Mouse (Mus musculus): ENCODE measurements at regions not wholly inside any gene's neighbourhood (a gene's known extent, or its start where the extent isn't known, plus 50 kb on each side); places are given as distances from the start of the nearest gene placed in this dataset.

DNA sequence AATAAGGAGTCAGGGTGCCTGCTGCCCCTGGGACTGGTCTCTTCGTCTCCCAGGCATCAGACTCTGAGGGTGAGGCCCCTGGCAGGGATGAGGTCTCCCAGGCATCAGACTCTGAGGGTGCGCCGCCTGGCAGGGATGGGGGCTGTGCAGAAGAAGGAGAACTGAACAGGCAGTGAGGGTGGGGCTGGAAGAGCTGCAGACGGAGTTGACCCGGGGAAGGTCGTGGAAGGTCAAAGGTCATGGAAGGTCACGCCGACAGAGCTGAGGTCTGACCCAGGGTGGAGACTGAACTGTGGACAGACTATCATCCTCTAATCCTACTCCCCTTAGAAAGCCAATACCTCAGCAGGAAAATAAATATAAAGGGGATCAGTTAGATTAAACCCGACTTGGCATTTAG lies 50.6 kb upstream of the Grik3 start:
- Histone ChIP-seq H3K9me3 (no peaks in the 10 kb centered on the region), H3K27ac (no peak overlapping the region), H3K4me1 (no peaks in the 10 kb centered on the region), H3K9ac (no peak overlapping the region), H3K36me3 (no peaks in the 10 kb centered on the region), H3K4me2 (replicated peaks) (no peak overlapping the region), H3K4me3 (no peak overlapping the region), H3K27me3 (0 out of 2 replicates have a peak, but pooled peaks cover 5% of the 10 kb centered on the region)
- ATAC-seq (ENCODE audit: low FRiP score, low read depth): no peak
- WGBS: 34% methylated on average over 9 of the region's 9 CpGs

- no peaks in the 10 kb centered on the region for H3K9me3 ChIP-seq
- ATAC-seq (ENCODE audit: low FRiP score, low read depth): no peak
- no peak overlapping the region for H3K4me3 ChIP-seq
- H3K9ac ChIP-seq: no peak overlapping the region
- no peaks in the 10 kb centered on the region for H3K4me1 ChIP-seq
- H3K36me3 ChIP-seq: no peaks in the 10 kb centered on the region
- 0 out of 2 replicates have a peak, but pooled peaks cover 4% of the 10 kb centered on the region for H3K27me3 ChIP-seq
- no peak overlapping the region for H3K4me2 ChIP-seq (replicated peaks)
- WGBS: 79% methylated on average over 13 of the region's 13 CpGs
- H3K27ac ChIP-seq: no peak overlapping the region
Measured at GRCm38 (mm10) chr4:125437161-125437822, 53.2 kb upstream of the Grik3 start.

DNA sequence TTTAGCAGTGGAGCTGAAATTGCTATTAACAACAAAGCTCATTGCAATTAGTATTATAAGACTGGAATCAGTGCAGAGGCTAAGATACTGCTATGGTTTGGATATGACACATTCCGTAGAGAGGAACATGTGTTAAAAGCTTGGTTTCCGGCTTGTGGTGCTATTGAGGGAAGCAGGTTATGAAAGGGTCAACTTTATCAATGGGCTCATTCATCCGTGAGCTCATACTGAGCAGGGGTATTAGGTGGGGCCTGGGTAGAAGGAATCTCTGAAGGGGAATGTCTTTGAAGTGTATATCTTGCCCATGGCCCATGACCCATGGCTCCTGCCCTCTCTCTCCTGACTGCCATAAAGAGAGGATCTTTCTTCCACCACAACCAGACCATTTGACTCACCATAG lies 57.0 kb upstream of the Grik3 start:
- ATAC-seq (ENCODE audit: low FRiP score, low read depth): no peak
- no peak overlapping the region for H3K4me3 ChIP-seq
- no peaks in the 10 kb centered on the region for H3K36me3 ChIP-seq
- no peak overlapping the region for H3K9ac ChIP-seq
- no peaks in the 10 kb centered on the region for H3K9me3 ChIP-seq
- H3K4me2 ChIP-seq (replicated peaks): no peak overlapping the region
- no peak overlapping the region for H3K27ac ChIP-seq
- no peaks in the 10 kb centered on the region for H3K4me1 ChIP-seq
- WGBS: 74% methylated on average over 3 of the region's 3 CpGs
- H3K27me3 ChIP-seq: 0 out of 2 replicates have a peak, but pooled peaks cover 7% of the 10 kb centered on the region

- Histone ChIP-seq H3K4me1 (no peaks in the 10 kb centered on the region), H3K36me3 (no peaks in the 10 kb centered on the region), H3K4me3 (no peak overlapping the region), H3K9ac (no peak overlapping the region), H3K4me2 (replicated peaks) (no peak overlapping the region), H3K27me3 (peaks cover 14% of the 10 kb centered on the region), H3K27ac (no peak overlapping the region), H3K9me3 (no peaks in the 10 kb centered on the region)
- ATAC-seq (ENCODE audit: low FRiP score, low read depth): no peak
Measured at GRCm38 (mm10) chr4:125431648-125432047, 58.9 kb upstream of the Grik3 start.

DNA sequence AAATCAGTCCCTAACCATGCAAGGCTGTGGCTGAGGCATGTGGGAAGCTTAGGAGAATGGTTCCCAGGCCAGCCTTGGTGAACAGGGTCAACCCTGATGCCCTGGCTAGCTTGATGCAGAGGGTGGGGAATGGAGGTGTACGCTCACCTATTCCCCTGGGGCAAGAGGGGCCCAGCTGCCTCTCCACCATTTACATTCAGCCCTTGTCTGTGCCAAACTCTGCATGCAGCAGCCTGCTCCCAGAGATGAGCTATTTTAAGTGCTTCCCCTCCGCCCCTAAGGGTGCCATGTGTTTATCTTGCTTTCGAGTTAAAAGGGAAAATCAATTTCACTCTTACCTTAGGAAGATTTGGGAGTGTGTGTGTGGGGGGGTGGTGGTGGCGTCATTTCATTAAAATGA lies 59.7 kb upstream of the Grik3 start:
- Histone ChIP-seq H3K36me3 (no peaks in the 10 kb centered on the region), H3K4me1 (no peaks in the 10 kb centered on the region), H3K27ac (no peak overlapping the region), H3K4me2 (replicated peaks) (no peak overlapping the region), H3K9me3 (no peaks in the 10 kb centered on the region), H3K27me3 (peaks cover 20% of the 10 kb centered on the region), H3K4me3 (no peak overlapping the region), H3K9ac (no peak overlapping the region)
- no peak for ATAC-seq (ENCODE audit: low FRiP score, low read depth)
- WGBS: 64% methylated on average over 4 of the region's 4 CpGs

- no peak overlapping the region for H3K9ac ChIP-seq
- WGBS: 74% methylated on average over 14 of the region's 14 CpGs
- H3K27me3 ChIP-seq: peaks cover 37% of the 10 kb centered on the region
- no peak overlapping the region for H3K4me2 ChIP-seq (replicated peaks)
- no peaks in the 10 kb centered on the region for H3K4me1 ChIP-seq
- no peak for ATAC-seq (ENCODE audit: low FRiP score, low read depth)
- H3K36me3 ChIP-seq: no peaks in the 10 kb centered on the region
- no peak overlapping the region for H3K27ac ChIP-seq
- no peak overlapping the region for H3K4me3 ChIP-seq
- H3K9me3 ChIP-seq: no peaks in the 10 kb centered on the region
Measured at GRCm38 (mm10) chr4:125428736-125429135, 61.8 kb upstream of the Grik3 start.

DNA sequence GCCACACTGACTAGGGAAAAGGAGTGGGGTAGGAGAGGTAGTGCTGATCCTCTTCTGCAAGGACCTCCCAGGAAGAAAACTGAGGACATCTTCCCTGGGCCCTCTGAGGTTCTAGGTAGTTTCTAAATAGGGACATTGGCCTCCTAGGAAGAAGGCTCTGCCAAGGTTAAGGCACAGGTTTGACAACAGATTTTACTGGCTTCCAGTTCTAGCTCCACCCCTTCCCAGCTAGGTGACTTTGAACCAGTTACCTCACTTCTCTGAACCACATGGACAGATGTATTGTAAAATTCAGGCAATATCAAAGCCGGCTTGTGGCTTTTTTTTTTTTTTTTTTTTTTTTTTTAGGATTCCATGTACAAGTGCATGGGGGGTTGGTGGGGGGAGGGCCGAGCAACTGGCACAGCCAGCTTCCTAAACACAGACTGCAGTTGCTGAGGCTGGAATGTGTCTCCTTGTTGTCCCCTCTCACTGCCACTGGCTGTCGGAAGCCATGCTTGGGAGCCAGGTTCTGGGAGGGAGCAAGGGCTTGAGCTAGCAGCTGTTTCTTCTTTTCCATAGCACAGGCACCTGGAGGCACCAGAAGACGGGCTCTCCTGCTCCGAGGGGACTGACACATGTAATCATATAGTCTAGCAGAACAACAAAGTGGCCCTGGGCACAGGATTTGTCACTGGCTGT lies 69.8 kb upstream of the Grik3 start:
- Histone ChIP-seq H3K4me1 (no peaks in the 10 kb centered on the region), H3K27me3 (peaks cover 60% of the 10 kb centered on the region), H3K27ac (no peak overlapping the region), H3K36me3 (no peaks in the 10 kb centered on the region), H3K9me3 (no peaks in the 10 kb centered on the region), H3K9ac (no peak overlapping the region), H3K4me2 (replicated peaks) (no peak overlapping the region), H3K4me3 (no peak overlapping the region)
- 32% methylated on average over 5 of the region's 5 CpGs for WGBS
- peak; percentile 61; the same call in 1 of the 2 replicates for ATAC-seq (ENCODE audit: low FRiP score, low read depth)

GRCm38 (mm10) chr4:125419491-125420255 lies 70.8 kb upstream of the Grik3 start:
- H3K4me1 ChIP-seq: no peaks in the 10 kb centered on the region
- no peak overlapping the region for H3K27ac ChIP-seq
- no peaks in the 10 kb centered on the region for H3K9me3 ChIP-seq
- H3K36me3 ChIP-seq: no peaks in the 10 kb centered on the region
- WGBS: 44% methylated on average over 12 of the region's 12 CpGs
- no peak overlapping the region for H3K9ac ChIP-seq
- ATAC-seq (ENCODE audit: low FRiP score, low read depth): no peak
- no peak overlapping the region for H3K4me3 ChIP-seq
- H3K4me2 ChIP-seq (replicated peaks): no peak overlapping the region
- H3K27me3 ChIP-seq: peaks cover 53% of the 10 kb centered on the region

DNA sequence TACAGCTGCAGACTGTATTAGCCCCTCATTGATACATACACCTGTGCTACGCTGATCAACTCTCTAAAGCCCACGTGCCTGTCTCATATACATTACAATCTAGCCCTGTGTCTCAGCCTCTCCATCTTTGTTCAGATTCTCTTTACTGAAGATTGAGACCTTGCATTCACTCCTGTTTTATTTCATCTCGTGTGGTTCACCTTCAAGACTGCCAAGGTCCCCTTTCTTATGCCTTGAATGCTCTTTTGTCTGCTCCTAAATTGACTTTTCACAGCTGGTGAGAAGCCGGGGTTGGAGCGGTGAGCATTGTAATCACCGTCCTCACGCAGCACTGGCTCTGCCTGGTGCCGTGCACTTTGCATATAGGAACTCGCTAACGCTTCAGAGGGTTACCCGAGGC lies 75.2 kb upstream of the Grik3 start:
- Histone ChIP-seq H3K27me3 (peaks cover 28% of the 10 kb centered on the region), H3K9me3 (no peaks in the 10 kb centered on the region), H3K4me3 (no peak overlapping the region), H3K4me2 (replicated peaks) (no peak overlapping the region), H3K36me3 (no peaks in the 10 kb centered on the region), H3K9ac (no peak overlapping the region), H3K4me1 (no peaks in the 10 kb centered on the region), H3K27ac (no peak overlapping the region)
- ATAC-seq (ENCODE audit: low FRiP score, low read depth): no peak
- WGBS: 47% methylated on average over 11 of the region's 11 CpGs

GRCm38 (mm10) chr4:125413833-125414719 lies 76.4 kb upstream of the Grik3 start:
- ATAC-seq (ENCODE audit: low FRiP score, low read depth): peak; percentile 79; the same call in 1 of the 2 replicates
- Histone ChIP-seq H3K4me3 (no peak overlapping the region), H3K36me3 (no peaks in the 10 kb centered on the region), H3K9ac (no peak overlapping the region), H3K4me2 (replicated peaks) (no peak overlapping the region), H3K4me1 (no peaks in the 10 kb centered on the region), H3K27ac (no peak overlapping the region), H3K9me3 (no peaks in the 10 kb centered on the region), H3K27me3 (peaks cover 32% of the 10 kb centered on the region)
- 72% methylated on average over 7 of the region's 7 CpGs for WGBS

- no peak for ATAC-seq (ENCODE audit: low FRiP score, low read depth)
- WGBS: 39% methylated on average over 8 of the region's 8 CpGs
- no peak overlapping the region for H3K9ac ChIP-seq
- no peaks in the 10 kb centered on the region for H3K36me3 ChIP-seq
- H3K4me3 ChIP-seq: no peak overlapping the region
- peaks cover 14% of the 10 kb centered on the region for H3K4me1 ChIP-seq
- no peaks in the 10 kb centered on the region for H3K9me3 ChIP-seq
- no peak overlapping the region for H3K4me2 ChIP-seq (replicated peaks)
- no peak overlapping the region for H3K27ac ChIP-seq
- H3K27me3 ChIP-seq: peaks cover 35% of the 10 kb centered on the region
Measured at GRCm38 (mm10) chr4:125410736-125411441, 79.6 kb upstream of the Grik3 start.

All from limb, embryonic 13.5 days (tissue).